Comparison of ENCODE assay signal across 14 mouse cellular contexts in genomic region chr10:75111446-75112201, GRCm38 (mm10). TPM values are rescaled to one million over a fixed set of nuclear protein-coding genes. Genes with fewer than 3 reads are reported as not detected.
A peak's percentile ranks its signal among the peaks of the same experiment; 100 is the strongest.
DNase-seq lines count a peak whose midpoint lies in the region; ATAC-seq lines count a peak whose summit lies in the region.
"Had no signal": no experiment of that assay in that cellular context is flagged by ENCODE, and none has a peak within 500 bp of the region (broad histone marks: within the 10 kb centered on the region; RNA-seq: fewer than 3 reads in every experiment).

No protein-coding gene starts in this region.

- H3K36me3 ChIP-seq in limb, embryonic 15.5 days = no peaks in the 10 kb centered on the region
- H3K36me3 ChIP-seq in neural tube, embryonic 15.5 days = no peaks in the 10 kb centered on the region
- H3K36me3 ChIP-seq: midbrain, embryonic 10.5 days had no signal

- intact Hi-C loops in left cerebral cortex, postnatal 25 days (cut with DNase I) = no loop called here
- intact Hi-C loops in left cerebral cortex, postnatal 14 days (cut with DNase I) = loop anchor here (5.0 kb wide), 1 partner anchor 49 kb away; the partner anchor contains the start of gene Bcr

- ATAC-seq in frontal cortex, adult (ENCODE audit: low TSS enrichment) = peak; percentile 32; the same call in 1 of the 2 replicates
- ATAC-seq in limb, embryonic 15.5 days (ENCODE audit: insufficient number of reproducible peaks, low FRiP score, low TSS enrichment, low read depth) = peak; percentile 42; the same call in 1 of the 2 replicates
- ATAC-seq in neural tube, embryonic 15.5 days (ENCODE audit: low FRiP score) = no peak
- ATAC-seq: inflammation-experienced regulatory T-cells, adult 6 months had no signal

- no peak overlapping the region for H3K9ac ChIP-seq in limb, embryonic 15.5 days
- H3K9ac ChIP-seq in neural tube, embryonic 15.5 days (replicated peaks) = no peak overlapping the region
- H3K9ac ChIP-seq: forebrain, postnatal 0 days had no signal

- WGBS in limb, embryonic 15.5 days = 35% methylated on average over 11 of the region's 11 CpGs
- 68% methylated on average over 11 of the region's 11 CpGs for WGBS in neural tube, embryonic 15.5 days

- H3K4me2 ChIP-seq in limb, embryonic 15.5 days = no peak overlapping the region
- no peak overlapping the region for H3K4me2 ChIP-seq in neural tube, embryonic 15.5 days

- DNase-seq in frontal cortex, postnatal 10 days (ENCODE audit: low spot score in 2 of 2) = no peak
- DNase-seq in left cerebral cortex, postnatal 25 days (ENCODE audit: low spot score in 2 of 2) = peak; percentile 36 to 43
- DNase-seq in left cerebral cortex, postnatal 14 days (ENCODE audit: low spot score in 2 of 2) = no peak
- peak; percentile 66 for DNase-seq in brain, adult 2 months (ENCODE audit: low read depth, low spot score)
- DNase-seq in urinary bladder, adult 2 months (ENCODE audit: low spot score) = no peak
- DNase-seq: cerebellum, postnatal 36 days; forebrain, postnatal 0 days; kidney, postnatal 10 days; right cerebral cortex, postnatal 14 days had no signal

- H3K27ac ChIP-seq in limb, embryonic 15.5 days = peak overlapping the region; percentile 73
- no peak overlapping the region for H3K27ac ChIP-seq in neural tube, embryonic 15.5 days (replicated peaks)
- H3K27ac ChIP-seq: midbrain, embryonic 10.5 days had no signal

- no peaks in the 10 kb centered on the region for H3K27me3 ChIP-seq in limb, embryonic 15.5 days
- no peaks in the 10 kb centered on the region for H3K27me3 ChIP-seq in neural tube, embryonic 15.5 days (replicated peaks)

- peaks cover 58% of the 10 kb centered on the region for H3K4me1 ChIP-seq in limb, embryonic 15.5 days
- peaks cover 48% of the 10 kb centered on the region for H3K4me1 ChIP-seq in neural tube, embryonic 15.5 days

- H3K4me3 ChIP-seq in limb, embryonic 15.5 days = no peak overlapping the region
- no peak overlapping the region for H3K4me3 ChIP-seq in neural tube, embryonic 15.5 days (replicated peaks)
- H3K4me3 ChIP-seq: midbrain, embryonic 10.5 days had no signal

- no peaks in the 10 kb centered on the region for H3K9me3 ChIP-seq in limb, embryonic 15.5 days
- no peaks in the 10 kb centered on the region for H3K9me3 ChIP-seq in neural tube, embryonic 15.5 days (replicated peaks)
- H3K9me3 ChIP-seq: midbrain, embryonic 10.5 days had no signal

RNA-seq across cellular contexts. Expression of gene Bcr, which starts 51.2 kb away (rescaled TPM):
- 100 to 1,000 TPM in 1 of 2 experiments, 10 to 100 TPM in 1; 92.8 to 112 TPM for total RNA-seq in left cerebral cortex, postnatal 25 days (2021)
- total RNA-seq in left cerebral cortex, postnatal 14 days (2021) = 10 to 100 TPM; 82.9 to 84.1 TPM
- polyA plus RNA-seq in limb, embryonic 15.5 days (2015; fragmentation: Nextera tagmentation; extraction: Ambion mirVana) = 7.5 and 7.6 TPM in 2 replicates
- polyA plus RNA-seq in neural tube, embryonic 15.5 days (2015; fragmentation: Nextera tagmentation; extraction: Ambion mirVana) = 13.9 and 15.6 TPM in 2 replicates
- 35.5 and 39.5 TPM in 2 replicates for polyA plus RNA-seq in urinary bladder, adult 2 months (2012; rRNA removed)

Comparison
In these comparisons a context has a peak if more than half of its experiments do, and no peak if none do; other contexts are left out.
1. DNase-seq: peak in left cerebral cortex, postnatal 25 days (2 of 2) and brain, adult 2 months (single experiment); none in frontal cortex, postnatal 10 days (0 of 2), left cerebral cortex, postnatal 14 days (0 of 2) and urinary bladder, adult 2 months (single experiment).